Mouse (Mus musculus): ENCODE measurements at regions not wholly inside any gene's neighbourhood (a gene's known extent, or its start where the extent isn't known, plus 50 kb on each side); places are given as distances from the start of the nearest gene placed in this dataset.

- WGBS = 37% methylated on average over 3 of the region's 3 CpGs
- no peak for DNase-seq (ENCODE audit: low read depth, low spot score)
These were observed 64.4 kb upstream of the Fst start for GRCm38 (mm10) chr13:114523116-114523515.

DNA sequence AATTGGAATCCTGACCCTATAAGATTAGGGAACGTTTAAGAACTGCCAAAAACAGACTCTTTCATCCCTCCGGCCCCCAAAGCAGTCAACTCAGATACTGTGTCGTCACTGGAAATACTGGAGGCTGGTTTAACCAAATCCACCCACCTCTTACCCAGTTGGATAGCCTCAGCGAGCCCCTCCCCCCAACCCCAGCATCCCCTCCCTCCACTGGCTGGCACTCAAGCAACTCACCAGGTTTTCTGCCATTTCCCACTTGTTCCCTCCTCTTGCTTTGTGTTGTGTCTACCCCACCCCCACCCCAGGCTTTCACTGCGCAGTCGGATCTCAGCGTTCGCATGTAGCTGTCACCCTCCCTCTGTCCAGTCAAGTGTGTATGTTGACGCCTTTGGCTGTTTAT is 68.1 kb upstream of the Fst start:
- WGBS = 62% methylated on average over 9 of the region's 9 CpGs
- DNase-seq (ENCODE audit: low read depth, low spot score) = no peak

GRCm38 (mm10) chr13:114530171-114530774 is 71.5 kb upstream of the Fst start:
- 87% methylated on average over 11 of the region's 11 CpGs for WGBS
- DNase-seq (ENCODE audit: low read depth, low spot score) = no peak

DNA sequence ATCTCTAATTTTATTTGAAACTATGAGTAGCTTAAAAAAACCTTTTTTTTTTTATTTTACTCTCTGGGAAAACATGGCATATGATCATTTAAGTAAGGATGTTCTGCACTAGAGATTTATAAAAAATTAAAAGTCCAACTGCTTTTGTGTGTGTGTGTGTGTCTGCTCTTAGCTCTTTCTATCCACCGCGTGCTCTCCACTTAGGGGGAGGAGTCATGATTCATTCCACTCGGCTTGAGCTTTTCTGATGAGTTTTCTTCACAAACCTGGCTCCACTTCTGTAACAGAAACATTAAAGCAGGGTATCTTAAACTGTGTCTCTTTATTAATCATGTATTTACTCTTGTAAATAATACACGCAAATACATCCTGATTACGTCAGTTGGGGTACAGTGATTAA is 73.0 kb upstream of the Fst start:
- DNase-seq (ENCODE audit: low read depth, low spot score) = no peak
- WGBS = 69% methylated on average over 5 of the region's 5 CpGs

DNA sequence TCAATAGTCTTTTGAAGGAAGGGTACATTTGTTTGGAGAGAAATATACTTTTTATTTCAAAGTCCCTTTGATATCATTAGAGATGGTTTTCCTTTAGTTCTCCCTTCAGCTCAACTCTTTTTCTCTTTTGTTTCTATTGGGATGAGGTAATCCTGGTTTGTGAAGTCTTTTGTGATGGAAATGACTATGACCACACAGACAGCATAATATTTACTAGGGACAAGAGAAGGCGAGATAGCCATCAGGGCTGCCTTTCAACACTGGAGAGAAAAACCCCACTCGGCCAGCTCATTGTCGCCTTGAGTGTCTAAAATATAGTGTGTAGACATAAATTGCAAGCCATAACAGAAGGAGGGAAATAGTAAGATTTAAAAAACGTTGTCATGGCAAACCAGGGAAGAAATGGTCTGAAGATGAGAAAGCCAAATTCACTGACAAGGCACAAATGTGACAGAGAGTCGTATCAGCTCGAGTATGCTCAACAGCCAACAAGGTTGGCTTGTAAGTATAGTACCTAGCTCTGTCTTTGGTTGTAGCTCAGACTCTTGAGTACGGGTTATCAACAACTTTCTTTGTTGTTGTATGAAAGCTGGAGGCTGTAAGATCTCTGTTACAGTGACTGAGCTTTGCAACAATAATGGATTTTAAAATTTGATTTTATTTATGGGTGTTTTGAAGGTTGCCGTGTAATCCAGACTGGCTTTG is 73.8 kb upstream of the Fst start:
- 78% methylated on average over 8 of the region's 8 CpGs for WGBS
- DNase-seq (ENCODE audit: low read depth, low spot score) = no peak

GRCm38 (mm10) chr13:114534591-114534990 is 75.8 kb upstream of the Fst start:
- 69% methylated on average over 3 of the region's 3 CpGs for WGBS
- DNase-seq (ENCODE audit: low read depth, low spot score) = no peak

DNA sequence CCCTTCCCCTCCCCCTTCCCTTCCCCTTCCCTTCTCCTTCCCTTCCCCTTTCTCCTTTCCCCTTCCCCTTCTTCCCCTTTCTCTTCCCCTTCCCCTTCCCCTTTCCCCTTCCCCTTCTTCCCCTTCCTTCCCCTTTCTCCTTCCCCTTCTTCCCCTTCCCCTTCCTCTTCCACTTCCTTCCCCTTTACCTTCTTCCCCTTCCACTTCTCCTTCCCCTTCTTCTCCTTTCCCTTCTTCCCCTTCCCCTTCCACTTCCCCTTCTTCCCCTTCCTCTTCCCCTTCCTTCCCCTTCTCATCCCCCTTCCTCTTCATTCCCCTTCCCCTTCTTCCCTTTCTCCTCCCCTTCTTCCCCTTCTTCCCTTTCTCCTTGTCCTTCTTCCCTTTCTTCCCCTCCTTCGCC is 77.0 kb upstream of the Fst start:
- DNase-seq (ENCODE audit: low read depth, low spot score) = no peak
- 65% methylated on average over 1 of the region's 1 CpGs for WGBS

GRCm38 (mm10) chr13:114571731-114572130 is 113.0 kb upstream of the Fst start:
- 54% methylated on average over 3 of the region's 3 CpGs for WGBS
- DNase-seq (ENCODE audit: low read depth, low spot score) = no peak

DNA sequence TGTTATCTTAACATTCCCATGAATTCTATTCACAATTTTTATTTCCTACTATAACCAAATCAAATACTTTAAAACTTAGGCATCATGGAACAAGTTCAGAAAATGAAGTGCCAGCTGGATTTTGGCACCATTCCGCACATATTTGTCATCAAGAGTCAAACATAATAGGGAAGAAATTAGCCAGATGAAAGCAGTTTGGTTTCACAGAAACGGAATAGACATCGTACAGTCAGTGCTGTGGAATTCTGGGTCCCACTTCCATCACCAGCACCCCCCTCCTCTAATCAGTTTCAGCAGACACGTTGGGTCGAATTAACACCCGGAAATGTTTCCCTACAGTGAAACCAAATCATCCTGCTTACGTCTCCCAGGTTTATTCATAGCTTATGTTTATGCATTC is 125.8 kb upstream of the Fst start:
- WGBS = 57% methylated on average over 7 of the region's 7 CpGs
- no peak for DNase-seq (ENCODE audit: low read depth, low spot score)

DNA sequence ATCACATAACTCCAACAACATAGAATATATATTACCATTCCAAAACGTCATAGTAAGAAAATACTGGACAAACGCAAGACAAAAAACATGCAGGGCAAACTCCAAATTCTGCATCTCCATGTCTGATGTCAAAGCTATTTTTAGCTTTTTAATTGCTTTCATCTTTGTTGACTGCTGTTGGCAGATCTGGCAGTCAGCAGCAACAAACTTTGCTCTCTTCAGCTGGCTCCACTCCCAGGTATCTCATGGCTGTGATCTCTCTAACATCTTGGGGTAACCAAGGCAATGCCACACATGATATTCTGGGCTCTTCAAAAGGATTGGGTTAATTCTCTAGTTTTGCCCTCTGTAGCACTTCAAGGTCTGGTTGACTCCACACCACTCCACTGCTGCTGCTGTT is 128.9 kb upstream of the Fst start:
- 62% methylated on average over 2 of the region's 2 CpGs for WGBS
- no peak for DNase-seq (ENCODE audit: low read depth, low spot score)

- 78% methylated on average over 13 of the region's 13 CpGs for WGBS
- no peak for DNase-seq (ENCODE audit: low read depth, low spot score)
These were observed 144.6 kb upstream of the Fst start for GRCm38 (mm10) chr13:114603341-114603740.

DNA sequence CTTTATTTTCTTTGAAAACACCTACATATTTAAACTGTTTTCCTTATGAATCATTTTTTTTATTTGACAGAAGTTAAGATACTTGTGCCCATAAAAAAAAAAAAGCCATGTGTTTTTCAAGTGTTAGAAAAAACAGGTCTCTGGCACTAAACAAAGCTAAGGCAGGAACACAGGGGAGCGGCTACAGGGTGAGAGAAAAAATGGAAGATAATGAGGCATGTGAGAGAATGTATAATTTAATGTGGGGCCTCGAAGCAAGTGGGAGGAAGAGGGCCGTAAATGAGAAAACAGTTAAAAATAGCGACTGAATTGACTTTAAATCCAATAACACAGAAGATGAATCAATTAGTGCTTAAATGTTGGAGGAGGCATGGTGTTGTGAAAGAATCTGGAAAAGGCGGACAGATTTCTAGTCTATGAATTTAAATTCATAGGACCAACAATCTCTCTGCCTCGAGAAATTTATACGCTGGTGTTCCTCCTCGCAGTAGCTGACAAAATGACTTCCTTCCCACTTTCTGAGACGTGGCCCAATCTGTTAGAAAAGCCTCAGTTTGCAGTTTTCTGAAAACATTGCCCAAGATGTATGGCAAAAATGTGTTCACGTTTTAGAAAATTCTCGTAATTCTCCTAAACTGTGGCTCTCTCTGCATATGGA is 145.4 kb upstream of the Fst start:
- DNase-seq (ENCODE audit: low read depth, low spot score) = no peak
- WGBS = 74% methylated on average over 11 of the region's 11 CpGs

- no peak for DNase-seq (ENCODE audit: low read depth, low spot score)
- 92% methylated on average over 1 of the region's 1 CpGs for WGBS
These were observed 155.2 kb upstream of the Fst start for GRCm38 (mm10) chr13:114613909-114614308.

DNA sequence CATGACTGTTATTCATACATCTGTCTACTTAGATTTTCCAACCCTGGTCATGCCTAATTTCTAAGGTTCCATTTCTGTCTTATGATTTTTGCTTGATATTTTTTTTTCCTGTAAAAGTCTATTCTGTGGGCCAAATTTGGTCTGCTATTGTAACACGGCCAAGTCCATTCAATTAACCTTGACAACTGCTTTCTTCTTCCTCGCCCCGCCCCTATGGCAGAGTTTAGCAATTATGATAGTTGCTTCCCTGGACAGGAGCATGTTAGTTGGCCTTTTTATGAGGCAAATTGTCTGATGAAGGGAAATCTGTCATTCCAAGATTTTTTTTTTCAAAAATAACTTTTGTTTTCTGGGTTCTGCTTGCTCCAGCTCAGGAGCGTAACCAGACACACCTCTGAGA is 160.7 kb upstream of the Fst start:
- no peak for DNase-seq (ENCODE audit: low read depth, low spot score)
- WGBS = 73% methylated on average over 4 of the region's 4 CpGs

DNA sequence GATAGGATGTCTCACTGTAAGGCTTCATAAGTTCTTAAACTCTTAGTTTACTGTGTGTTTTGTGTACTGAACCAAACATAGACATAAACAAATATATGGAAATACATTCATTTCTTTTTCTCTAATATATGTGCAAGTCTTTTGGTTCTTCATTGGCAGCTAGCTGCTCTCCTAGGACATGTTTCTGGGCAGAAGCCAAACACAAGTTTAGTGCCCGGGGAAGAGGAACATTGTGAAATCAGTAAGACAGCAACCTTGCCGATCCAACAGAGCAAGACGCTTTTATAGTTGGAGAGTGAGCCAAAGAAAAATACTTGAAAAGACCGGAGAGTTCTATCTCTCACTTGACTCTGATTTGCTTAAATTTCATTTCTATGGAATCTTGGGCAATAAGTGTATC is 178.0 kb upstream of the Fst start:
- 70% methylated on average over 4 of the region's 4 CpGs for WGBS
- no peak for DNase-seq (ENCODE audit: low read depth, low spot score)

DNA sequence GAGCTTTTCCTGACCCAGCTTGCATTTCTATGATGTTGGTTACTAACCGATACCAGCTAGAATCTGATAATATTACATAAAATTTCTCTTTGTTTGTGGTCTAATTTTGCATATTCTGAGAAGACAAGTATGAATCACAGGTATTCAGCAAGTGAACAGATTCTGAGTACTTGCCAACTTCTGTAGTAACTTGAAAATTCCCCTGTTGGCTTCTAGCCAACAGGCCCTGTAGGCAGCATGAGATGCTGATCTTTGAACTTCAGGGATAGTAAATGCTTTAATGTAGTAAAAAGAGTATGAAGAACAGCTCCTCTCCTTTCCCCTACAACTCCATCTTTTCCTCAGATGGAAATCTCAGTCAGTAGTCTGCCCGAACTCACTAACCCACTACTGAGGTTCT is 178.5 kb upstream of the Mocs2 start:
- WGBS = 89% methylated on average over 2 of the region's 2 CpGs
- no peak for DNase-seq (ENCODE audit: low read depth, low spot score)

DNA sequence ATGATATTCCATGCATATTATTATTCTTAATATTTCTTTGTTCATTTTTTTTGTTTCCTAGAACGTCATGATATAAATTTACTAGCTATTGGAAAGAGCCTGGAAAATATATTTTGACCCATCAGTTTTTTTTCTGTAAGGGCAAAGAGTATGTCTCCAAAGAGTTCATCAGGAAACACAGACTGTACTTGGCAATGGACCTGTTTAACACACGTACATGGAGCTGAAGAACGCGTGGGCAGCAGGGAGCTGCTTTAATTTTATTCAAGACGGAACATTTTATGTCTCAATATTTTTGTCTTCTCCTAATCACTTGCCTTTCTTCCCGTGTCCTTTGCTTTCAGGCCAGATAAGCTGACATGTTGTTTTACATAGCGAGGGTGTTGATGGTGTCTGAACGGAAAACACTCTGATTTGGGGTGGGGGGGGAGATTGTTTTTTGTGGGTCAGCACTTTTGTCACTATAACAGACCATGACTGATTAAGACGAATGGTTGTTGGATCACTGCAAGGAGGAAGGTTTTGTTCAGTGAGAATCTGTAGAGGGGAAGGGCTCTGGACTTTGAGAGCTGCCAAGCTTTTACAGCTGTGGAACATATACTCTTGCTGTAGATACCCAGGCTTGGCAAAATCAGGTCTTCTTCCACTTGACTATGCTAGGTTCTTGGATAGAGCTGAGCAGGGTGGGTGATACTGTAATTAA is 176.2 kb upstream of the Mocs2 start:
- 83% methylated on average over 9 of the region's 9 CpGs for WGBS

DNA sequence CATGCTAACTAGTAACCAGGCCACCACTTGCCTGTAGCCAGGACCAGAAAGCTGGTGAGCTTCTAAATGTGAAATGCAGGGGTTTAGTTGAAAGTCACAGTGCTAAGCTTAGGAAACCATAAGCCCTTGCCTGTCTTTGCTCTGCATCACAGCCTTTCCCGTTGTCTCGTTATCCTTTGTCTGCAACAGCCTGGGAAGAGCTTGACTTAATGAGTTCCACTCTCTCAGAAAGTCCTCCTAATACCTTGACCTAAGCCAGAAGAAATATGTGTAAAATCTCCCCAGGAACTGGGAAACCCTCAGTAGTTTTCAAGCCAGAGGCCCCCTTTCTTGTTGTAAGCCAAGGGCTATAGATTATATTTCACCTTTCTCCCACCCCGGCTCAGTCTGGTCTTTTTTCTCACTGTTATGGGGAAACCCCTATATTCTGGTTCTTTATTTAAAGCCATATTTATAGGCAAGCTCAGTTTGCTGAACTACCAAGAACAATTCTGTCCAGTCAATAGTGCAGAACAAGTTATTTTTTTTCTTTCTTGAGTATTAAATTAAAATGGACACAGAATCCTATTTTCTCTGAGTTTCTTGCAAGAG is 175.0 kb upstream of the Mocs2 start:
- DNase-seq (ENCODE audit: low read depth, low spot score) = no peak
- 81% methylated on average over 3 of the region's 3 CpGs for WGBS

More for the DNA sequence above, 176.2 kb upstream of the Mocs2 start:
- DNase-seq (ENCODE audit: low read depth, low spot score) = no peak

GRCm38 (mm10) chr13:114643521-114643920 is 174.5 kb upstream of the Mocs2 start:
- DNase-seq (ENCODE audit: low read depth, low spot score) = no peak
- WGBS = 76% methylated on average over 11 of the region's 11 CpGs

DNA sequence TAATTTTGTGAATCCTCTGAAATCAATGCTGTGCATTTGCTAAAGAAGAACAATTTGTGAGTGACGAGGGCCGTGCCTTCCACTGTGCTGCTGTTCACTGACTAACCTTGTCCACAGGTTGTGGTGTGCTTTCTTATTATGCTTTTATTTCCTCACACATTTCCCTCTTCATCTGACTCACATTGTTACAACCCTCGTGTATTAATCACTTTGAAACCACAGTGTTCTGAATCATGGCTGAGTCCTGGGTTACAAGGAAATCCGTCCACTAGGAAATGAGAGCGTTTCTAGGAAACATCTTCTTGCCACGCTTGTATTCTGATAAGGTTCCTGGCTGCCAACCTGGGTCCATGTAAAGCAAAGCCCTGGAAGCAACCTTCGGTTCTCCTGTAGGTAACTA is 163.8 kb upstream of the Mocs2 start:
- DNase-seq (ENCODE audit: low read depth, low spot score) = no peak
- 70% methylated on average over 7 of the region's 7 CpGs for WGBS
